Mouse (Mus musculus) G1E (cell line): Measurements from ENCODE around the gene Tmem132d. TPM values are rescaled to one million over a fixed set of nuclear protein-coding genes. Genes with fewer than 3 reads are reported as not detected.

Experiments
- ATAC-seq: 2 replicates; pipeline ENCODE4 v1.8.0; 2016; ENCODE audit warnings: mild to moderate bottlenecking; ENCODE audit not compliant: insufficient number of reproducible peaks, poor library complexity, low FRiP score, severe bottlenecking; ENCODE audit errors: extremely low read depth
- DNase-seq: peaks from one replicate; pipeline ENCODE4 v3.0.0; 2012; ENCODE audit warnings: low spot score
- H3K27me3 ChIP-seq: 2 replicates; pipeline ENCODE4 v1.6.1; 2012; ENCODE audit warnings: mild to moderate bottlenecking, low read length, inconsistent platforms; ENCODE audit not compliant: insufficient read depth
- H3K36me3 ChIP-seq: replicated peaks from 2 replicates; pipeline ENCODE3; 2012; ENCODE audit warnings: mild to moderate bottlenecking, inconsistent platforms
- H3K4me1 ChIP-seq: 2 replicates; pipeline ENCODE4 v1.6.1; 2012; ENCODE audit warnings: low read depth, low read length, inconsistent platforms, mixed read lengths; ENCODE audit not compliant: insufficient read depth
- H3K4me3 ChIP-seq: 2 replicates; pipeline ENCODE4 v1.5.1; 2012; ENCODE audit warnings: low read depth, mild to moderate bottlenecking, inconsistent platforms, low read length, moderate library complexity, mixed read lengths
- H3K9me3 ChIP-seq: replicated peaks from 2 replicates; pipeline ENCODE4 v1.6.1; 2012; ENCODE audit warnings: inconsistent platforms
- CTCF ChIP-seq: IDR thresholded peaks from 2 replicates; pipeline ENCODE4 v1.5.1; 2012; ENCODE audit warnings: low read depth, low read length, inconsistent platforms, mixed read lengths
- GATA1 ChIP-seq: IDR thresholded peaks from 2 replicates; pipeline ENCODE4 v1.6.1; 2012; ENCODE audit warnings: borderline replicate concordance, low read length, inconsistent platforms, mixed read lengths
- GATA2 ChIP-seq: IDR thresholded peaks from 2 replicates; pipeline ENCODE4 v1.6.1; 2012; ENCODE audit warnings: low read depth, low read length, inconsistent platforms, borderline replicate concordance
- POLR2AphosphoS5 ChIP-seq: IDR thresholded peaks from 2 replicates; pipeline ENCODE4 v1.6.1; 2012; ENCODE audit warnings: low read depth, low read length, inconsistent platforms; ENCODE audit not compliant: insufficient replicate concordance
- TAL1 ChIP-seq: conservative IDR thresholded peaks from 2 replicates; pipeline ENCODE4 v1.6.1; 2012; ENCODE audit warnings: low read depth, low read length, inconsistent platforms, mixed read lengths
- polyA plus RNA-seq: library from polyadenylated mRNA; stranded (reverse); fragments of >175 nt; gene quantifications from 2 replicates; pipeline ENCODE4 v1.2.3, GENCODE M21; 2012
- total RNA-seq, 2 experiments: library from RNA; stranded (forward) in 1 of 2; stranded (reverse) in 1 of 2; fragments of 200-1000 nt in 1 of 2; fragments of >200 nt in 1 of 2; fragmentation: Nextera tagmentation in 1 of 2; gene quantifications; 2 replicates each; pipeline ENCODE4 v1.2.3; 2014 to 2017

Tmem132d gene
- total and polyA plus RNA-seq, 3 experiments, result 0.11 TPM; not detected in 2

GRCm38 (mm10) chr5:128112518-128112917 is 320.4 kb downstream of the Tmem132d start:
- Histone ChIP-seq H3K36me3 (no peaks in the 10 kb centered on the region), H3K4me3 (no peak overlapping the region), H3K27me3 (no peaks in the 10 kb centered on the region), H3K4me1 (no peaks in the 10 kb centered on the region), H3K9me3 (peaks cover 60% of the 10 kb centered on the region)
- TF ChIP-seq CTCF (no peak), TAL1 (no peak), GATA2 (no peak), POLR2AphosphoS5 (no peak), GATA1 (no peak)
- DNase-seq (no peak), ATAC-seq (no peak)

- DNase-seq (no peak), ATAC-seq (no peak)
- Histone ChIP-seq H3K9me3 (peaks cover 60% of the 10 kb centered on the region), H3K36me3 (no peaks in the 10 kb centered on the region), H3K27me3 (no peaks in the 10 kb centered on the region), H3K4me3 (no peak overlapping the region), H3K4me1 (no peaks in the 10 kb centered on the region)
- TF ChIP-seq TAL1 (no peak), CTCF (peak; percentile 24; the same call in 1 of the 2 replicates), POLR2AphosphoS5 (no peak)
Observed at GRCm38 (mm10) chr5:128111664-128112063, 321.2 kb downstream of the Tmem132d start.

- no peaks in the 10 kb centered on the region for H3K27me3 ChIP-seq
- no peak for DNase-seq
- no peak for TF ChIP-seq GATA1
- TF ChIP-seq CTCF, result no peak
- TF ChIP-seq GATA2, result no peak
- TF ChIP-seq TAL1, result no peak
- no peak for TF ChIP-seq POLR2AphosphoS5
- H3K4me3 ChIP-seq, result no peak overlapping the region
- ATAC-seq, result no peak
- H3K9me3 ChIP-seq, result peaks cover 81% of the 10 kb centered on the region
- no peaks in the 10 kb centered on the region for H3K4me1 ChIP-seq
- H3K36me3 ChIP-seq, result no peaks in the 10 kb centered on the region
Observed at GRCm38 (mm10) chr5:128102556-128102955, 330.3 kb downstream of the Tmem132d start.

- DNase-seq, result no peak
- H3K9me3 ChIP-seq, result peaks cover 78% of the 10 kb centered on the region
- TF ChIP-seq GATA1 (no peak), POLR2AphosphoS5 (no peak), GATA2 (no peak), TAL1 (no peak), CTCF (no peak)
Observed at GRCm38 (mm10) chr5:128100331-128100730, 332.5 kb downstream of the Tmem132d start.

GRCm38 (mm10) chr5:128099439-128099838 is 333.4 kb downstream of the Tmem132d start:
- Histone ChIP-seq H3K4me1 (no peaks in the 10 kb centered on the region), H3K4me3 (no peak overlapping the region), H3K27me3 (no peaks in the 10 kb centered on the region), H3K9me3 (peaks cover 74% of the 10 kb centered on the region), H3K36me3 (no peaks in the 10 kb centered on the region)
- no peak for ATAC-seq
- DNase-seq, result no peak
- peak; percentile 36; the same call in 1 of the 2 replicates for TF ChIP-seq CTCF
- TF ChIP-seq POLR2AphosphoS5, result no peak
- TF ChIP-seq TAL1, result no peak

More at GRCm38 (mm10) chr5:128100331-128100730, 332.5 kb downstream of the Tmem132d start:
- no peak for ATAC-seq
- no peaks in the 10 kb centered on the region for H3K27me3 ChIP-seq
- H3K36me3 ChIP-seq, result no peaks in the 10 kb centered on the region
- no peaks in the 10 kb centered on the region for H3K4me1 ChIP-seq
- no peak overlapping the region for H3K4me3 ChIP-seq

GRCm38 (mm10) chr5:128090578-128090977 is 342.3 kb downstream of the Tmem132d start:
- Histone ChIP-seq H3K9me3 (peaks cover 54% of the 10 kb centered on the region), H3K4me1 (no peaks in the 10 kb centered on the region), H3K36me3 (no peaks in the 10 kb centered on the region), H3K27me3 (no peaks in the 10 kb centered on the region), H3K4me3 (no peak overlapping the region)
- TF ChIP-seq CTCF (no peak), POLR2AphosphoS5 (no peak), TAL1 (no peak), GATA1 (no peak), GATA2 (no peak)
- no peak for DNase-seq
- no peak for ATAC-seq

GRCm38 (mm10) chr5:128075456-128075855 is 357.4 kb downstream of the Tmem132d start:
- no peak for DNase-seq
- peaks cover 59% of the 10 kb centered on the region for H3K9me3 ChIP-seq
- no peaks in the 10 kb centered on the region for H3K4me1 ChIP-seq
- ATAC-seq, result no peak
- H3K4me3 ChIP-seq, result no peak overlapping the region
- H3K27me3 ChIP-seq, result no peaks in the 10 kb centered on the region
- TF ChIP-seq GATA1, result no peak
- no peak for TF ChIP-seq TAL1
- no peak for TF ChIP-seq CTCF
- TF ChIP-seq POLR2AphosphoS5, result no peak
- no peak for TF ChIP-seq GATA2
- H3K36me3 ChIP-seq, result no peaks in the 10 kb centered on the region
